Mouse (Mus musculus) liver, embryonic 14.5 days (tissue): ENCODE measurements around the gene Zup1. TPM values are rescaled to one million over a fixed set of nuclear protein-coding genes. Genes with fewer than 3 reads are reported as not detected.

Experiments
- ATAC-seq: fragments of 200-750 bp; cut with Nextera tagmentation; 2 replicates; pipeline ENCODE4 v1.8.0; 2017; ENCODE audit warnings: moderate number of reproducible peaks, mild to moderate bottlenecking, moderate library complexity; ENCODE audit not compliant: insufficient read depth
- DNase-seq, 3 experiments: peaks; one replicate each; pipeline ENCODE4 v3.0.0-alpha.2; 2012 to 2013; ENCODE audit warnings: low read depth in 3 of 3, low spot score in 3 of 3
- H3K27ac ChIP-seq: fragments of 300-500 bp; sonication (generic); 2 replicates; pipeline ENCODE4 v1.5.1; 2014; ENCODE audit warnings: moderate library complexity, mild to moderate bottlenecking, control low read depth, inconsistent platforms
- H3K27me3 ChIP-seq: fragments of 300-500 bp; sonication (generic); 2 replicates; pipeline ENCODE4 v1.6.1; 2014; ENCODE audit warnings: mild to moderate bottlenecking, low read length, moderate library complexity; ENCODE audit not compliant: control insufficient read depth, insufficient read depth
- H3K36me3 ChIP-seq: fragments of 300-500 bp; sonication (generic); replicated peaks from 2 replicates; pipeline ENCODE4 v1.6.1; 2014; ENCODE audit warnings: low read depth; ENCODE audit not compliant: control insufficient read depth, insufficient read depth
- H3K4me1 ChIP-seq, 2 experiments: fragments of 200-500 bp in 1 of 2; fragments of 300-500 bp in 1 of 2; sonication (generic) in 1 of 2; replicated peaks; 2 replicates each; pipeline ENCODE4 v1.6.1; 2012 to 2014; ENCODE audit warnings: antibody characterized with exemption in 1 of 2, inconsistent platforms in 1 of 2, low read length in 1 of 2; ENCODE audit not compliant: control insufficient read depth in 2 of 2, insufficient read depth in 2 of 2
- H3K4me2 ChIP-seq: fragments of 300-500 bp; sonication (generic); 2 replicates; pipeline ENCODE4 v1.6.1; 2014; ENCODE audit warnings: low read depth, mild to moderate bottlenecking, control low read depth, moderate library complexity
- H3K4me3 ChIP-seq, 2 experiments: fragments of 200-500 bp in 1 of 2; fragments of 300-500 bp in 1 of 2; sonication (generic) in 1 of 2; 2 replicates each; pipeline ENCODE4 v1.5.1; 2012 to 2014; ENCODE audit warnings: low read depth in 2 of 2, low read length in 2 of 2, mild to moderate bottlenecking in 2 of 2, control low read depth in 1 of 2, inconsistent platforms in 1 of 2, moderate library complexity in 1 of 2; ENCODE audit not compliant: insufficient read depth in 1 of 2
- H3K9ac ChIP-seq: fragments of 300-500 bp; sonication (generic); replicated peaks from 2 replicates; pipeline ENCODE4 v1.6.1; 2014; ENCODE audit warnings: mild to moderate bottlenecking, control low read depth, moderate library complexity
- H3K9me3 ChIP-seq: fragments of 300-500 bp; sonication (generic); 2 replicates; pipeline ENCODE4 v1.6.1; 2016; ENCODE audit warnings: low read length, mixed read lengths; ENCODE audit not compliant: control insufficient read depth
- CTCF ChIP-seq: IDR thresholded peaks from 2 replicates; pipeline ENCODE4 v1.5.1; 2016; ENCODE audit warnings: antibody characterized with exemption, low read depth, control low read depth
- EP300 ChIP-seq: IDR thresholded peaks from 2 replicates; pipeline ENCODE4 v1.6.1; 2016; ENCODE audit warnings: antibody characterized with exemption, low read depth
- whole genome bisulfite sequencing: fragments of 180-500 bp; shearing (Covaris S2); extraction: QIAGEN DNeasy Blood & Tissue Kit; methylation state at CpG from one replicate; pipeline ENCODE4 v1.1.7; 2014; ENCODE audit not compliant: insufficient replicate concordance; 5-methylcytosine and 5-hydroxymethylcytosine counted together
- polyA plus RNA-seq, 2 experiments: library from polyadenylated mRNA; depleted of rRNA in 1 of 2; stranded (reverse) in 1 of 2; unstranded in 1 of 2; fragments of >200 nt; fragmentation: Nextera tagmentation in 1 of 2; extraction: Ambion mirVana in 1 of 2; gene quantifications; 2 replicates each; pipeline versions ENCODE4 v1.2.1 to v1.2.3; 2012 to 2014

Gene Zup1
- polyA plus RNA-seq, 2 experiments: 3.9 to 6.8 TPM

DNA sequence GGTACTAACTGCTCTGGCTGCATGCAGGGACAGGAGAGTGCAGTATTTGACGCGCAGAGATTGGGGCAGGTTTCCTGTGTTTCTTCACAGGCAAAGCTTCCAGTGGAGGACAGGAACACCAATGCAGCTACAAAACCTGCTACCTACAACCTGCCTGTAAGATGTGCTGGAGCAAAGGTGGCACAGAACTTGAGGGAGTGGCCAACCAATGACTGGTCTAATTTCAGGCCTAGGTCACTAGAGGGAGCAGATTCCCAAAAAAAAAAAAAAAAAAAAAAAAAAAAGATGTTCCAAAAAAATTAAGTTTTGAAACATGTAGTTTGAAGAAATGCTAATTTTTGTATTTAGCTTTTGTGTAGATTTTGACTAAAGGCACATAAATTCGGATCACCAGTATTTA, 1.4 kb upstream of the Zup1 start:
- Histone ChIP-seq H3K27ac (no peak overlapping the region), H3K9me3 (no peaks in the 10 kb centered on the region), H3K27me3 (no peaks in the 10 kb centered on the region), H3K4me2 (no peak overlapping the region), H3K9ac (no peak overlapping the region), H3K36me3 (peaks cover 8% of the 10 kb centered on the region; the same call in 1 of the 2 replicates), H3K4me1 (peaks cover 0 to 5% of the 10 kb centered on the region in 2 experiments; a peak in 3 of 4 replicates), H3K4me3 (no peak overlapping the region)
- TF ChIP-seq EP300: no peak
- TF ChIP-seq CTCF: no peak
- DNase-seq (no peak), ATAC-seq (no peak)
- WGBS: 68% methylated on average over 3 of the region's 3 CpGs

DNA sequence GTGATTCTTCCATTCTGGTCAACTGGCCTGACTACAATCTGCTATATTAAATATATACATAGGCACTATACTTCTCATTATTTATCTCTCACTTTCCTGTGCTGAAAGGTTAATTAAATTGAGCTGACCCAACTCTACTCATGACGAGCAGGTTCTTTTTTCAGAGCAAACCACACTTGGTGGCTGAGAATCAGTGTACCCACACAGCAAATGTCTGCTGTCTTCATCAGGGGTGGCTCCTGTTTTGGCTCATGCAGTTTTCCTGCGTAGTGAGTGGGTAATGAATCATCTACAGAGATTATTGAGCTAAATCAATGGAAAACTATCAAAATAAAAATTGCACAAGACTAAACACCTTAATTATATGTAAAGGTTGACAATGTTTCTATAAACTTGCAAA, 4.7 kb downstream of the Zup1 start:
- DNase-seq (no peak), ATAC-seq (no peak)
- no peak overlapping the region for H3K4me2 ChIP-seq
- WGBS: 75% methylated on average over 2 of the region's 2 CpGs
- peaks cover 0 to 7% of the 10 kb centered on the region in 2 experiments; a peak in 3 of 4 replicates for H3K4me1 ChIP-seq
- no peaks in the 10 kb centered on the region for H3K9me3 ChIP-seq
- no peaks in the 10 kb centered on the region for H3K27me3 ChIP-seq
- H3K27ac ChIP-seq: no peak overlapping the region
- no peak overlapping the region for H3K4me3 ChIP-seq
- H3K36me3 ChIP-seq: peaks cover 21% of the 10 kb centered on the region
- H3K9ac ChIP-seq: no peak overlapping the region
- TF ChIP-seq CTCF (no peak), EP300 (no peak)

DNA sequence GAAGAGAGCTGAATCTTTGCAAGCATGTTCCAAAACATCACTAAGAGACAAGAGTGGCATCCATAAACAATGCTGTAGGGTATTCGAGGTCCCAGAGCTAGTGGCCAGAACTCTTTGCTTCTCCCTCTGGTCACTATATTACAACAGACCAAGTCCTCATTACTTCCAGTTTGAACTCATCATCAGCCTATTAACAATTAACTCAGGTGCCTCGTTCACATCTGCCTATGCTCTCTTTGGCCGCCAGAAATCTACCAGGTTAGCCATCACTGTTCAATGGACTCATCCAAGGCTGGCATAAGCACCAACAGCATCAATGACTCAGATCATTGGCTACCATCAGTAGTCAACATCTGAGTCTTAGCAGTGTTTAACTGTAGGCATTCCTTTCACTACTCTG, 5.7 kb downstream of the Zup1 start:
- H3K4me2 ChIP-seq: no peak overlapping the region
- H3K9ac ChIP-seq: no peak overlapping the region
- no peaks in the 10 kb centered on the region for H3K27me3 ChIP-seq
- no peak for TF ChIP-seq EP300
- TF ChIP-seq CTCF: no peak
- no peak for ATAC-seq
- H3K27ac ChIP-seq: no peak overlapping the region
- 72% methylated on average over 3 of the region's 3 CpGs for WGBS
- peaks cover 21% of the 10 kb centered on the region for H3K36me3 ChIP-seq
- no peaks in the 10 kb centered on the region for H3K9me3 ChIP-seq
- no peak for DNase-seq
- H3K4me3 ChIP-seq: no peak overlapping the region
- H3K4me1 ChIP-seq: peaks cover 0 to 7% of the 10 kb centered on the region in 2 experiments; a peak in 3 of 4 replicates

DNA sequence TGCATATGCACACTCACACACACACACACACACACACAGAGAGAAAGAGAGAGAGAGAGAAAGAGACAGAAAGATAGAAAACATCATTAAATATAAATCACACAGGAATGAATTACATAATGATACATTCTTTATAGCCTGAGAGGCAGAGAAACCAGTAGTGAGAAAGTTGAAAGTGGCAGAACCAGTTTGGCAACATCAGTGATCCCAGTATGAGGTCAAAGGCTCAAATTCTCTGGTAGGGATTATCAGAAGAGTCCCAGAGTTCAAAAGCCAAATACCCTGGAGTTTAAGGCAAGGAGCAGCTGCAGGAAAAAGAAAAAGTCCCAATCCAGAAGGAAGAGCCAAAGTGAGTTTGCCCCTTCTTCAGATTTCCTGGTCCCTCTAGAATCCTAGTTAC, 10.4 kb downstream of the Zup1 start:
- Histone ChIP-seq H3K27me3 (no peaks in the 10 kb centered on the region), H3K27ac (no peak overlapping the region), H3K9ac (no peak overlapping the region), H3K36me3 (peaks cover 28% of the 10 kb centered on the region), H3K4me2 (no peak overlapping the region), H3K9me3 (no peaks in the 10 kb centered on the region), H3K4me3 (no peak overlapping the region), H3K4me1 (peaks cover 0 to 3% of the 10 kb centered on the region in 2 experiments; a peak in 1 of 4 replicates)
- TF ChIP-seq EP300 (no peak), CTCF (no peak)
- DNase-seq (no peak), ATAC-seq (no peak)

DNA sequence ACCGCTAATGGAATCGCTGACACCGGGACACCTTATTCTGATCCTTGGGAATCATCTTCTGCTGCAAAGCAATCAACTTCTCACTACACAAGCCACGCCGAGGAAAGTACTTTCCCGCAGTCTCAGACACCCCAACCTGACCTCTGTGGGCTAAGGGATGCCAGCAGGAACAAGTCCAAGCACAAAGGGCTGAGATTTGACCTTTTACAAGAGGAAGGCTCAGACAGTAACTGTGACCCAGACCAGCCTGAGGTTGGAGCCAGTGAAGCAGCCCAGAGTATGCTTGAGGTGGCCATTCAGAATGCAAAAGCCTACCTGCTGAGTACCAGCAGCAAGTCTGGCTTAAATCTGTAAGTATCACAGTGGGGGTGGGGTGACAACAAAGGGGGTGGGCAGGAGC, 45.6 kb downstream of the Zup1 start:
- Histone ChIP-seq H3K9me3 (no peaks in the 10 kb centered on the region), H3K27ac (no peak overlapping the region), H3K4me2 (peak overlapping the region; percentile 44; the same call in 1 of the 2 replicates), H3K4me1 (no peaks in the 10 kb centered on the region), H3K9ac (no peak overlapping the region), H3K4me3 (no peak overlapping the region), H3K27me3 (no peaks in the 10 kb centered on the region), H3K36me3 (no peaks in the 10 kb centered on the region)
- no peak for DNase-seq
- TF ChIP-seq CTCF: no peak
- no peak for TF ChIP-seq EP300
- no peak for ATAC-seq
- 7% methylated on average over 6 of the region's 6 CpGs for WGBS
